Mouse (Mus musculus) sigmoid colon, adult 10 weeks (tissue): ENCODE results near the gene Mrpl4. TPM values are rescaled to one million over a fixed set of nuclear protein-coding genes. Genes with fewer than 3 reads are reported as not detected.

ENCODE experiments used
- polyA plus RNA-seq: library from polyadenylated mRNA; stranded (reverse); fragments of 350-450 nt; fragmentation: Illumina TruSeq; extraction: RNeasy Lipid Tissue Mini Kit (QIAGEN cat#74804); gene quantifications from one replicate; pipeline ENCODE4 v1.2.3, GENCODE M21; 2014; ENCODE audit warnings: low read depth, low replicate concordance

Mrpl4 gene
- 1.6 TPM for polyA plus RNA-seq

DNA sequence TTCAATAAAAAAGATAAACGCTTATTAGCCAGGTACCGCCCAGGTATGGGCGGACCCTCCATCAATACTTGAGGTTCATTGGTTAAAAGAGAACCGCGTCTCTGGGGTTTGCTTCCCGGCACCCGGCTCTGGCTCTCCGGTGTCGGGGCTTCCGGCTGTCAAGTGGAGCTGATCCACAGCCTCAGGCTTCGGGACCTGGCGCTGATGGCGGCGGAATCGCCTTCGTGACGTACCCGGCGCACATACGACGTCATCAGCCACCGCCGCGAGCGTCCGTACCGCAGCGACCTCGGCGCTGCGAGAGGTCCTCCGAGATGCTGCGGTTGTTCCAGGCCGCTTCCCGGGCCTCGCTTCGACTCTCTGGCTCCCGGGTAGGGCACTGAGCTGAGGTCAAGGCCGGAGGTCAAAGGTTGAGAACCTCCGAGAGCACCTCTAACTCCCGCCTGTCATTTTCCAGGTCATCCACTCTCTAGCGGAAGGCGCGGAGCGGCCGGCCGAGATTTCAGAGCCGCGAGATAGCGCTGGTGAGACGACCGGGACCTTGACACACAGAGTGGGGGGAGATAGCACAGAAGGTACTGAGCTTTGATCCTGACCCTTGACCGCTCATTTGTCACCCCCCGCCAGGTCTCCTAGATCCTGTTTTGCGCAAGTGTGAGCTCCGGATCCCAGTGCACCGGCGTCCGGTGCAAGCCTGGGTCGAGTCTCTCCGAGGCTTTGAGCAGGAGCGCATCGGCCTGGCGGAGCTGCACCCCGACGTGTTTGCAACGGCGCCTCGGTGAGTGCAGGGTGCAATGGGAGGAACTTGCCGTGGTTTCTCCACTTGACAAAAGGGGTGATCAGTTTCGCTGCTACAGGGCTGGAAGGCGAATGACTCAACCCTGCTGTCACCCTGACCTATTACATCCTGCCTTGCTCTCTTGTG lies at the start of gene Mrpl4:
Gene Mrpl4, plus strand, starts transcription at position 112 of the 925 bp plus-strand sequence.

DNA sequence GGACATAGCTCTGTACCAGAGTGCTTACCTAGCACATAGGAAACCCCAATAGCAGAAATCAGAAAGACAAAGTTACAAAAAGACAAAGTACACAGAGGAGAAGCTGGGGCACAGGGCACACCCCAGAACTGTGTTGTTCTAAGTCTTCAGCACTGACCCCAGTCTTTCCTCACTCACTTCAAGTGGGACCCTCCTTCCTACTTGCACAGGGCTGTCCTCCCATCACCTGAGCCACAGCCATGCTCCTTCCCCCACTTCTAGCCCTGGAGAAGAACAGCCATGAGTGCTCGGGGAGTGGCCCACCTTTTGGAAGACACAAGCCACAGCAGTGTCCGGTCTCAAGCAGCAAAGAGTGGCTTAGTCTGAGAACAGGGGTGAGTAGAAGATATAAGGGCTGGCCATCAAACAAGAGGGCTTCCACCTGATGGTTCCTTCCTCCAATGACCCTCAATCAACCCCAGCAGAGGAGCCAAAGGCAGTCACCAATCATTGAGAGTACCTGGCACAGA lies 43.1 kb upstream of the Mrpl4 start, which contains the start of gene Dnmt1:
Gene Dnmt1, minus strand, starts transcription at position 459 of the 509 bp plus-strand sequence.

DNA sequence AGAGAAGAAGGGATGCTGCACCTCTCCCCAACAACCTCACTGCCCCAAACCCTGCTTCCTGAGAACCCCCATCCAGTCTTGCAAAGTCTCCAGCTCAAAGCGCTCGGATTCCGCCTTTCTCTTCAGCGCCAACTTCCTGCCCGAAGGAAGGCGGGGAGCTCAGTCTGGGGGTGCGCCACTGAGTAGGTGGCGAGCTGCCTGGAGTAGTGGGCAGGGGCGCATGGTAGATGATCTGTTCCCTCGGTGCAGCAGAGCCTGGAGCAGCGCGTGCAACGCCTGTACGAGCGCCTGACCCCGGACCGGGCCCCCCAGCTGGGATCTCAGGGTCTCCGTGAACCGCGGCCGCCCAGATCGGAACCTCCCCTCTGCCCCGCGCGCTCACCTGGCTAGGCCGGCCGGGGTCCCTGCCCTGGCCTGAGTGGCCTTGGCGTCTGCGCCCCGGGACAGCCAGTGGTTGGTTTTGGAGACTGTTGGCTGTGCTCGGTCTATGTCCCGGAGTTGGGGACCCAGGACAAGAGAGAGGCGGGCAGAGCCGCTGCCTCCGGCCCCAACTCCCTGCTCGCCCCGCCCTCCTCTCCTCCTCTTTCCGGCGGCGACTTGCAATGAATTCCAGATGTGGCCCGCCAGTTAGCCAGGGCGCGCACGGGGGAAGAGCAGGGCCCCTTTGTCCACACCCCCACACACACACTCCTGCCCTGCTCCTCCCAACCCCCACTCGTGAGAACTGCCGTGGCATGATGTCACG lies 26.1 kb upstream of the Mrpl4 start, which contains the start of gene S1pr2:
Gene S1pr2, minus strand, starts transcription at position 566 of the 745 bp plus-strand sequence.

DNA sequence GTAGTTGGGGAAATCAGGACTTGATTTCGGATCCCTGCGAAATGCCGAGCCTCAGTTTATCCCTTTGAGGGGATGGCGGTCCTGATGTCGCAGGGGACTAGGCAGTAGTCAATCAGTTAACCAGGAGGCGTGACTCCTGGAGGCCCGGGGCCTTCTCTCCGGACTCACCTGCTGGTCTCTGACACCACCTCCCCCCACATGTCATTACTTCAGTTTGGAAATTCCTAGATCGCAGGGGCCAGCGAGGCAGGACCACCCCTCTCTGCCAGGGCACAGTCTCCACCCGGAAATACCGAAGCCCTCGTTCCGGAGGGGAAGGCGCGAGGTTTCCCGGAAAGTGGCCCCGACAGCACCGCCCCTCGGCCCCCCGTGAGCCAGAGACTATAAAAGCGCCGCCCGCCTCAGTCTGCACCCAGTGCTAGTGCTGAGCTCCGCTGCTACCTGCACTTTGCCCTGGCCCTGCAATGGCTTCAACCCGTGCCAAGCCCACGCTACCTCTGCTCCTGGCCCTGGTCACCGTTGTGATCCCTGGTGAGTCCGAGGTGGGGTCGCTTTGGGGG lies 13.1 kb downstream of the Mrpl4 start, which contains the start of gene Icam1:
Gene Icam1, plus strand, starts transcription at position 415 of the 560 bp plus-strand sequence.

DNA sequence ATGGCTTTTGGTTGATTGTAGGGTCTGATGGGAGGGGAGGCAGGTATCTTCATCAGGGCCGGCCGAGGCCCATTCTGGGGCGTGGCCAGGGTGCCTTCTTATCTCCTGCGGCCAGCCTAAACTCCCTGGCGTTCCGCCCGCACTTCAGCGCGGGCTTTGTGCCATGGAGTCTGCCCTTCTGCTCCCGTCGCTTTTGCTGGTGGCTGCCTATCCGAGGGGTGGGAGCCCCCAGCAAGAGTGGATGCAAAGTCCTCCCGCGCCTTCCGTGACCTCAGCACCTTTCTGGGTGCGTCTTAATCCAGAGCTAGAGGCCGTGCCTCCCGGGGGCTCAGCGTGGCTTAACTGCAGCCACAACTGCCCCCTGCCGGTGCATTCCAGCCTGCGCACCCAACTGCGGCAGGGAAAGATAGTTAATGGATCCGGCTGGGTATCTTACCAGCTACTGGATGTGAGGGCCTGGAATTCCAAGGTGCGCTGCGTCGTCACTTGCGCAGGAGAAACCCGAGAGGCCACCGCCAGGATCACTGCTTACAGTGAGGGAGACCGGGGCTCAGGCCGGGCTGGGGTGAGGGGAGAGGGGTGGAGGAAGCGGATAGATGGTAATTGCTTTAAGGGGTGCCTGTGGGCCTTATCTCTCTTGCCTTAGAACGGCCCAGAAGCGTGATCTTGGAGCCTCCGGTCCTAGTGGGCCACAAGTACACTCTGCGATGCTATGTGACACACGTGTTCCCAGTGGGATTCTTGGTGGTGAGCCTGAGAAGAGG lies 26.9 kb downstream of the Mrpl4 start, which contains the start of gene Icam4:
Gene Icam4, plus strand, starts transcription at position 83 of the 764 bp plus-strand sequence.

DNA sequence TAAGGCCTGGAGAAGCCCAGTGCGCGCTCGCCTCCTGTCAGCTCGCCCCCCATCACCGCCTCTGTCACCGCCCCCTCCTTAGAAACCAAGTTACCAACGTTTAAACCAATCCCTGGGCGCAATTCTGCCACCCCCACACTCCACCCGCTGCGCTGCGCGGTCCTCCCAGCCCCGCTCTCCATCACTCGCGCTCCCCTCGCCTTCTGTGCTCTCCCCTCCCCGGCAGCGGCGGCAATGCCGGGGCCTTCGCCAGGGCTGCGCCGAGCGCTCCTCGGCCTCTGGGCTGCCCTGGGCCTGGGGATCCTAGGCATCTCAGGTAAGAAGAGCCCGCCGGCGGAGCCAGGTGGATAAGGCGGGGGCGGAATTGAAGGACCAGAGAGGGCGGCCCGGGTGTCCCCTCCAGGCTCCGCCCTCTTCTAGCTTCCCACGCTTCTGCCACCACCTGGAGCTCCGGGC lies 29.4 kb downstream of the Mrpl4 start, which contains the start of gene Icam5:
Gene Icam5, plus strand, starts transcription at position 178 of the 456 bp plus-strand sequence.

Other genes starting within 250 kb of the Mrpl4 start
- gene Col5a3, start 187.7 kb upstream of the Mrpl4 start, polyA plus RNA-seq: 0.38 TPM
- not detected for gene Rdh8, start 184.2 kb upstream of the Mrpl4 start, polyA plus RNA-seq
- 6.5 TPM for gene A230050P20Rik, start 134.1 kb upstream of the Mrpl4 start, polyA plus RNA-seq
- gene Angptl6, start 123.0 kb upstream of the Mrpl4 start, polyA plus RNA-seq: not detected
- 1.1 TPM for gene Ppan, start 114.6 kb upstream of the Mrpl4 start, polyA plus RNA-seq
- 25.4 TPM for gene Eif3g, start 104.1 kb upstream of the Mrpl4 start, polyA plus RNA-seq
- 7.5 TPM for gene Dnmt1, start 42.9 kb upstream of the Mrpl4 start, polyA plus RNA-seq
- 0.66 TPM for gene S1pr2, start 26.0 kb upstream of the Mrpl4 start, polyA plus RNA-seq
- 4.6 TPM for gene Icam1, start 13.2 kb downstream of the Mrpl4 start, polyA plus RNA-seq
- not detected for gene Icam4, start 26.6 kb downstream of the Mrpl4 start, polyA plus RNA-seq
- gene Icam5, start 29.3 kb downstream of the Mrpl4 start, polyA plus RNA-seq: not detected
- gene Zglp1, start 64.4 kb downstream of the Mrpl4 start, polyA plus RNA-seq: not detected
- not detected for gene Gm49373, start 70.4 kb downstream of the Mrpl4 start, polyA plus RNA-seq
- gene Fdx1l, start 70.9 kb downstream of the Mrpl4 start, polyA plus RNA-seq: 0.73 TPM
- gene Gm38431, start 89.3 kb downstream of the Mrpl4 start, polyA plus RNA-seq: 0.79 TPM
- 9.6 TPM for gene Raver1, start 89.3 kb downstream of the Mrpl4 start, polyA plus RNA-seq
- 3.4 TPM for gene Tyk2, start 128.5 kb downstream of the Mrpl4 start, polyA plus RNA-seq
- 6.8 TPM for gene Cdc37, start 147.2 kb downstream of the Mrpl4 start, polyA plus RNA-seq
- 0.85 TPM for gene Pde4a, start 163.0 kb downstream of the Mrpl4 start, polyA plus RNA-seq
- gene Keap1, start 236.6 kb downstream of the Mrpl4 start, polyA plus RNA-seq: 8.0 TPM
- gene S1pr5, start 245.7 kb downstream of the Mrpl4 start, polyA plus RNA-seq: 0.16 TPM